Mouse (Mus musculus) stomach, embryonic 15.5 days (tissue): Measurements from ENCODE around the gene Aars2. TPM values are rescaled to one million over a fixed set of nuclear protein-coding genes. Genes with fewer than 3 reads are reported as not detected.

Source experiments
- ATAC-seq: fragments of 200-750 bp; cut with Nextera tagmentation; 2 replicates; pipeline ENCODE4 v1.8.0; 2017; ENCODE audit warnings: low read depth, moderate number of reproducible peaks, moderate TSS enrichment; ENCODE audit not compliant: insufficient read depth, low FRiP score
- H3K27ac ChIP-seq: fragments of 300-500 bp; sonication (generic); 2 replicates; pipeline ENCODE4 v1.5.1; 2015; ENCODE audit warnings: mild to moderate bottlenecking, inconsistent platforms
- H3K27me3 ChIP-seq: fragments of 300-500 bp; sonication (generic); replicated peaks from 2 replicates; pipeline ENCODE4 v1.6.1; 2015; ENCODE audit warnings: inconsistent platforms
- H3K36me3 ChIP-seq: fragments of 300-500 bp; sonication (generic); 2 replicates; pipeline ENCODE4 v1.6.1; 2015; ENCODE audit warnings: inconsistent platforms
- H3K4me1 ChIP-seq: fragments of 300-500 bp; sonication (generic); 2 replicates; pipeline ENCODE4 v1.6.1; 2015; ENCODE audit warnings: inconsistent platforms
- H3K4me2 ChIP-seq: fragments of 300-500 bp; sonication (generic); 2 replicates; pipeline ENCODE4 v1.6.1; 2015; ENCODE audit warnings: mild to moderate bottlenecking, inconsistent platforms
- H3K4me3 ChIP-seq: fragments of 300-500 bp; sonication (generic); replicated peaks from 2 replicates; pipeline ENCODE4 v1.5.1; 2015; ENCODE audit warnings: inconsistent platforms
- H3K9ac ChIP-seq: fragments of 300-500 bp; sonication (generic); 2 replicates; pipeline ENCODE4 v1.6.1; 2015; ENCODE audit warnings: inconsistent platforms
- H3K9me3 ChIP-seq: fragments of 300-500 bp; sonication (generic); 2 replicates; pipeline ENCODE4 v1.6.1; 2016; ENCODE audit warnings: inconsistent platforms
- WGBS: fragments of 180-500 bp; shearing (Covaris S2); methylation state at CpG from one replicate; pipeline ENCODE4 v1.1.7; 2015; 5-methylcytosine and 5-hydroxymethylcytosine counted together
- polyA plus RNA-seq: library from polyadenylated mRNA; unstranded; fragments of >200 nt; fragmentation: Nextera tagmentation; extraction: Ambion mirVana; gene quantifications from 2 replicates; pipeline ENCODE4 v1.2.1, GENCODE M21; 2015

Aars2 gene
- polyA plus RNA-seq, 1 experiment from 2014 or later = 17.2 TPM

GRCm38 (mm10) chr17:45566031-45566359 is 59.4 kb downstream of the Aars2 start:
- H3K4me1 ChIP-seq = peaks cover 42% of the 10 kb centered on the region
- no peak overlapping the region for H3K4me2 ChIP-seq
- H3K9ac ChIP-seq = no peak overlapping the region
- no peaks in the 10 kb centered on the region for H3K27me3 ChIP-seq
- no peak overlapping the region for H3K4me3 ChIP-seq
- peaks cover 46% of the 10 kb centered on the region for H3K36me3 ChIP-seq
- H3K9me3 ChIP-seq = no peaks in the 10 kb centered on the region
- no peak for ATAC-seq
- H3K27ac ChIP-seq = no peak overlapping the region
- 68% methylated on average over 1 of the region's 1 CpGs for WGBS

DNA sequence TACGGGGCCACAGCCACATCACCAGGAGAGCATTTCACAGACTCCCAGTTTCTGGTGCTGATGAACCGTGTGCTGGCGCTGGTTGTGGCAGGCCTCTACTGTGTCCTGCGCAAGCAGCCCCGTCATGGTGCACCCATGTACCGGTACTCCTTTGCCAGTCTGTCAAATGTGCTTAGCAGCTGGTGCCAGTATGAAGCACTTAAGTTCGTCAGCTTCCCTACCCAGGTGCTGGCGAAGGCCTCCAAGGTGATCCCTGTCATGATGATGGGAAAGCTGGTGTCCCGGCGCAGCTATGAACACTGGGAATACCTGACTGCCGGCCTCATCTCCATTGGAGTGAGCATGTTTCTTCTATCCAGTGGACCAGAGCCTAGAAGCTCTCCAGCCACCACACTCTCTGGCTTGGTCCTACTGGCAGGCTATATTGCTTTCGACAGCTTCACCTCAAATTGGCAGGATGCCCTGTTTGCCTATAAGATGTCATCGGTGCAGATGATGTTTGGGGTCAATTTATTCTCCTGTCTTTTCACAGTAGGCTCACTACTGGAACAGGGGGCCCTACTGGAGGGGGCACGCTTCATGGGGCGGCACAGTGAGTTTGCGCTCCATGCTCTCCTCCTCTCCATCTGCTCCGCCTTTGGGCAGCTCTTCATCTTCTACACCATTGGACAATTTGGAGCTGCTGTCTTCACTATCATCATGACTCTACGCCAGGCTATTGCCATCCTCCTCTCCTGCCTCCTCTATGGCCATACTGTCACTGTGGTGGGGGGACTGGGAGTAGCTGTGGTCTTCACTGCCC is 59.9 kb downstream of the Aars2 start:
- Histone ChIP-seq H3K36me3 (peaks cover 52% of the 10 kb centered on the region), H3K27ac (0 out of 2 replicates have a peak overlapping the region, but pooled peaks have one; percentile 8), H3K9ac (no peak overlapping the region), H3K4me2 (no peak overlapping the region), H3K9me3 (no peaks in the 10 kb centered on the region), H3K27me3 (no peaks in the 10 kb centered on the region), H3K4me1 (peaks cover 45% of the 10 kb centered on the region), H3K4me3 (no peak overlapping the region)
- 59% methylated on average over 18 of the region's 18 CpGs for WGBS
- no peak for ATAC-seq

GRCm38 (mm10) chr17:45567162-45567601 is 60.5 kb downstream of the Aars2 start:
- peaks cover 55% of the 10 kb centered on the region for H3K36me3 ChIP-seq
- H3K4me1 ChIP-seq = peaks cover 49% of the 10 kb centered on the region
- 33% methylated on average over 4 of the region's 4 CpGs for WGBS
- H3K4me2 ChIP-seq = no peak overlapping the region
- 0 out of 2 replicates have a peak overlapping the region, but pooled peaks have one; percentile 8 for H3K27ac ChIP-seq
- H3K27me3 ChIP-seq = no peaks in the 10 kb centered on the region
- no peaks in the 10 kb centered on the region for H3K9me3 ChIP-seq
- no peak overlapping the region for H3K9ac ChIP-seq
- no peak for ATAC-seq
- no peak overlapping the region for H3K4me3 ChIP-seq

GRCm38 (mm10) chr17:45568990-45569389 is 62.3 kb downstream of the Aars2 start:
- H3K9me3 ChIP-seq = no peaks in the 10 kb centered on the region
- peaks cover 55% of the 10 kb centered on the region for H3K36me3 ChIP-seq
- no peak overlapping the region for H3K27ac ChIP-seq
- no peak for ATAC-seq
- H3K27me3 ChIP-seq = no peaks in the 10 kb centered on the region
- peaks cover 49% of the 10 kb centered on the region for H3K4me1 ChIP-seq
- H3K4me3 ChIP-seq = no peak overlapping the region
- H3K4me2 ChIP-seq = no peak overlapping the region
- H3K9ac ChIP-seq = no peak overlapping the region
- WGBS = 85% methylated on average over 12 of the region's 12 CpGs

DNA sequence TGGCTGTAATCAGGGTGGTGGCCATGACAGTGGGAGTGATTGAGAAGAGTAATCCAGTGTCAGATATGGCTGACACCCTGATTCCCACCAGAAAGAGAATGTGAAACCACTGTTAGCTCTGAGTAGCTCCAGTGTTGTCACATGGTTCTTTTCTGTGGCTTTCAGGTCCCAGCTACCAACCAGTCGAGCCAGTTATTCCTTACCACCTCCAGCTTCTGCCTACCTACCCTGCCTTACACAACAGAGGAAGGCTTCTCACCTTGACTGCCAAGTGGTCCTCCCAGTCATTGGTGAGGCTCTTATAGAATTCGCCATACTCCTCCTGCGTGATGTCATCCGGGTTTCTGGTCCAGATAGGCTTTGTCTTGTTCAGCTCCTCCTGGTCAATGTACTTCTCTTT is 63.4 kb downstream of the Aars2 start:
- Histone ChIP-seq H3K9ac (no peak overlapping the region), H3K9me3 (no peaks in the 10 kb centered on the region), H3K27me3 (no peaks in the 10 kb centered on the region), H3K36me3 (peaks cover 55% of the 10 kb centered on the region), H3K27ac (no peak overlapping the region), H3K4me2 (no peak overlapping the region), H3K4me3 (no peak overlapping the region), H3K4me1 (peaks cover 51% of the 10 kb centered on the region)
- ATAC-seq = no peak
- WGBS = 76% methylated on average over 4 of the region's 4 CpGs

Other genes starting within 250 kb of the Aars2 start
- 55.7 and 59.0 TPM in 2 replicates for gene Cdc5l, start 73.1 kb upstream of the Aars2 start, polyA plus RNA-seq
- gene Spats1, start 31.4 kb upstream of the Aars2 start, polyA plus RNA-seq = 0.15 and 0.30 TPM in 2 replicates
- 0.12 and 0.36 TPM in 2 replicates for gene Tcte1, start 16.6 kb downstream of the Aars2 start, polyA plus RNA-seq
- gene Tmem151b, start 42.8 kb downstream of the Aars2 start, polyA plus RNA-seq = 2.3 and 2.5 TPM in 2 replicates
- 4.3 and 4.4 TPM in 2 replicates for gene Nfkbie, start 48.9 kb downstream of the Aars2 start, polyA plus RNA-seq
- 115 and 131 TPM in 2 replicates for gene Slc35b2, start 57.0 kb downstream of the Aars2 start, polyA plus RNA-seq
- 1,532 and 1,551 TPM in 2 replicates for gene Hsp90ab1, start 66.4 kb downstream of the Aars2 start, polyA plus RNA-seq
- gene Slc29a1, start 92.8 kb downstream of the Aars2 start, polyA plus RNA-seq = 83.4 and 88.9 TPM in 2 replicates
- gene Mymx, start 95.3 kb downstream of the Aars2 start, polyA plus RNA-seq = 0.40 and 1.3 TPM in 2 replicates
- gene Capn11, start 152.5 kb downstream of the Aars2 start, polyA plus RNA-seq = 0.26 and 0.41 TPM in 2 replicates
- gene Mrpl14, start 179.5 kb downstream of the Aars2 start, polyA plus RNA-seq = 145 and 154 TPM in 2 replicates
- 39.8 and 43.3 TPM in 2 replicates for gene Tmem63b, start 180.1 kb downstream of the Aars2 start, polyA plus RNA-seq
- not detected in 2 replicates for gene 1600014C23Rik, start 227.0 kb downstream of the Aars2 start, polyA plus RNA-seq